Mouse (Mus musculus) lung, postnatal 0 days (tissue): ENCODE results near the gene Oprm1.

Source experiments
- CTCF ChIP-seq: IDR thresholded peaks from 2 replicates; pipeline ENCODE4 v1.5.1; 2016; ENCODE audit warnings: antibody characterized with exemption, mild to moderate bottlenecking
- EP300 ChIP-seq: IDR thresholded peaks from 2 replicates; pipeline ENCODE4 v1.6.1; 2016; ENCODE audit warnings: antibody characterized with exemption, mild to moderate bottlenecking, control low read depth

- no peak for TF ChIP-seq CTCF
- TF ChIP-seq EP300, result no peak
Observed at GRCm38 (mm10) chr10:6987399-6988098, 229.2 kb downstream of the Oprm1 start.
